Mouse (Mus musculus) hindbrain, embryonic 14.5 days (tissue): ENCODE data around the gene Pi4kb. TPM values are rescaled to one million over a fixed set of nuclear protein-coding genes. Genes with fewer than 3 reads are reported as not detected.
A peak's percentile ranks its signal among the peaks of the same experiment; 100 is the strongest.

Experiments used
- ATAC-seq: fragments of 200-750 bp; cut with Nextera tagmentation; 2 replicates; pipeline ENCODE4 v1.8.0; 2017; ENCODE audit warnings: moderate number of reproducible peaks, mild to moderate bottlenecking, moderate TSS enrichment, moderate library complexity; ENCODE audit not compliant: low FRiP score
- DNase-seq: peaks from one replicate; pipeline ENCODE4 v3.0.0-alpha.2; 2015; ENCODE audit warnings: low spot score
- H3K27ac ChIP-seq: fragments of 300-500 bp; sonication (generic); 2 replicates; pipeline ENCODE4 v1.5.1; 2014; ENCODE audit warnings: mild to moderate bottlenecking, moderate library complexity
- H3K27me3 ChIP-seq: fragments of 300-500 bp; sonication (generic); 2 replicates; pipeline ENCODE4 v1.6.1; 2014; ENCODE audit warnings: mild to moderate bottlenecking, low read length, mixed read lengths; ENCODE audit not compliant: control insufficient read depth, insufficient read depth
- H3K36me3 ChIP-seq: fragments of 300-500 bp; sonication (generic); replicated peaks from 2 replicates; pipeline ENCODE4 v1.6.1; 2014; ENCODE audit not compliant: control insufficient read depth, insufficient read depth
- H3K4me1 ChIP-seq: fragments of 300-500 bp; sonication (generic); replicated peaks from 2 replicates; pipeline ENCODE4 v1.6.1; 2014; ENCODE audit warnings: antibody characterized with exemption, low read length, mixed read lengths; ENCODE audit not compliant: control insufficient read depth, insufficient read depth
- H3K4me2 ChIP-seq: fragments of 300-500 bp; sonication (generic); replicated peaks from 2 replicates; pipeline ENCODE4 v1.6.1; 2014; ENCODE audit warnings: mild to moderate bottlenecking, moderate library complexity
- H3K4me3 ChIP-seq: fragments of 300-500 bp; sonication (generic); replicated peaks from 2 replicates; pipeline ENCODE4 v1.5.1; 2014; ENCODE audit warnings: mild to moderate bottlenecking, low read length
- H3K9ac ChIP-seq: fragments of 300-500 bp; sonication (generic); 2 replicates; pipeline ENCODE4 v1.6.1; 2014
- H3K9me3 ChIP-seq: fragments of 300-500 bp; sonication (generic); 2 replicates; pipeline ENCODE4 v1.6.1; 2016; ENCODE audit warnings: low read length; ENCODE audit not compliant: control insufficient read depth
- WGBS: fragments of 180-500 bp; shearing (Covaris S2); extraction: QIAGEN DNeasy Blood & Tissue Kit; methylation state at CpG from one replicate; pipeline ENCODE4 v1.1.7; 2014; 5-methylcytosine and 5-hydroxymethylcytosine counted together
- microRNA-seq: library from miRNA; unstranded; fragments of <30 nt; microRNA quantifications from one replicate; pipeline ENCODE4, GENCODE M21; 2016
- polyA plus RNA-seq: library from polyadenylated mRNA; unstranded; fragments of >200 nt; fragmentation: Nextera tagmentation; extraction: Ambion mirVana; gene quantifications from 2 replicates; pipeline ENCODE4 v1.2.1, GENCODE M21; 2014

Pi4kb gene
- polyA plus RNA-seq, 1 experiment from 2014 or later = 28.4 TPM

DNA sequence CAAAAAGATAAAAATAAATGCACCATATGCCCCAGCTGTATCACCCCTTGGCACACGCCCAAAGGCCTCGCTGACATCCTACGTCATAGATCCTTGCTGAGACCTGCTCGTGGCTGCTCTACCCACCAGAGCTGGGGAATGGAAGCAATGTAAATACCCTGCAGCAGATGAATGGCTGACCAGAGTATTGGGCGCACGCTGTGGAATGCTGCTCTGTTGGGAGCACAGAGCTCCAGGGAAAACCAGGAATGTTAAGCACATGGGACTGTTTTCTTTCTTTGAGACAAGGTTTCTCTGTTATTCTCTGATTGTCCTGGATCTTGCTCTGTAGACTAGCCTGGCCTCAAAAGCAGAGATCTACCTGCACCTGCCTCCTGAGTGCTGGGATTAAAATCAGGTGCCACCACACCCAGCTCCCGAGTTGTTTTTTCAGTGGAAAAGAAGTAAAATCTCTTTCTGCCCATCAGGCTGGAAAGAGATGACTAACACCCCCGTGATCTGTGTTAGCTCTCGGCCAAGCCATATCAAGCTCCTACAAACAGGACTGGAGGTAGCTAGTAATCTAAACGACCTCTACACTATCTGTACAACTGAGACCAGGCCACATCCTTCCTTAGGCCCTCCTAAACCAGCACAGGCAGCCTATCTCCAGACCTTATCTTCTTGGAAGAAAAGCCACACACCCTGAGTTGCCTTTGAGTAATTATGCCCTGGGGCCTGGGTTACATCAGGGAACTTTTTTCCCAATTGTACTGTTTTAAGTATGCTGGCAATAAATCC, 80.1 kb downstream of the Pi4kb start:
- DNase-seq (no peak), ATAC-seq (peak; percentile 21; the same call in 1 of the 2 replicates)
- no peaks in the 10 kb centered on the region for H3K9me3 ChIP-seq
- no peaks in the 10 kb centered on the region for H3K27me3 ChIP-seq
- WGBS = 50% methylated on average over 10 of the region's 10 CpGs
- H3K9ac ChIP-seq = no peak overlapping the region
- no peak overlapping the region for H3K4me3 ChIP-seq
- no peaks in the 10 kb centered on the region for H3K4me1 ChIP-seq
- no peak overlapping the region for H3K4me2 ChIP-seq
- no peak overlapping the region for H3K27ac ChIP-seq
- peaks cover 32% of the 10 kb centered on the region for H3K36me3 ChIP-seq

DNA sequence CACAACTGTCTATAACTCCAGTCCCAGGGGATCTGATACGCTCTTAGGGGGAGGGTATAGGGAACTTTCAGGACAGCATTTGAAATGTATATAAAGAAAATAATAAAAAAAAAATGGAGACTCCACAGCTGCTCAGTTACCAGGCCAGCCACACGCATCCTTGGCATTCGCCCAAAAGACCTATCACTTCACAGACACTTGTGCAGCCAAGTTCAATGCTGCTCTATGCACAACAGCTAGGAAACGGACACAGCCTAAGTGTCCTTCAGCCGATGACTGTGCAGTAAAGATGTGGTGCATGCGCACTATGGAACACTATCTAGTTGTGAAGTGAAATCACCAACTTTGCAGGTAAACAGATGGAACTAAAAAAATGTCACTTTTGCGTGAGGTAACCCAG, 81.7 kb downstream of the Pi4kb start:
- no peaks in the 10 kb centered on the region for H3K27me3 ChIP-seq
- no peak overlapping the region for H3K27ac ChIP-seq
- no peak overlapping the region for H3K4me3 ChIP-seq
- H3K9me3 ChIP-seq = no peaks in the 10 kb centered on the region
- no peaks in the 10 kb centered on the region for H3K4me1 ChIP-seq
- ATAC-seq (no peak), DNase-seq (no peak)
- no peak overlapping the region for H3K4me2 ChIP-seq
- no peak overlapping the region for H3K9ac ChIP-seq
- WGBS = 92% methylated on average over 7 of the region's 7 CpGs
- peaks cover 48% of the 10 kb centered on the region for H3K36me3 ChIP-seq

Small RNAs within 50 kb of the gene (microRNA-seq; reads per million reads assigned to microRNA genes)
- gene Mir7013 = 1.1 reads per million

Other genes starting within 250 kb of the Pi4kb start
- gene Cgn, start 188.2 kb upstream of the Pi4kb start, polyA plus RNA-seq = 8.8 and 9.8 TPM in 2 replicates
- gene Pogz, start 137.2 kb upstream of the Pi4kb start, polyA plus RNA-seq = 23.8 and 24.1 TPM in 2 replicates
- 380 and 393 TPM in 2 replicates for gene Psmb4, start 87.8 kb upstream of the Pi4kb start, polyA plus RNA-seq
- gene Selenbp1, start 41.7 kb upstream of the Pi4kb start, polyA plus RNA-seq = 9.9 and 12.9 TPM in 2 replicates
- gene Rfx5, start 20.7 kb upstream of the Pi4kb start, polyA plus RNA-seq = 7.4 and 8.9 TPM in 2 replicates
- 19.6 and 21.2 TPM in 2 replicates for gene Zfp687, start 40.7 kb downstream of the Pi4kb start, polyA plus RNA-seq
- gene Psmd4, start 67.9 kb downstream of the Pi4kb start, polyA plus RNA-seq = 238 and 248 TPM in 2 replicates
- gene Pip5k1a, start 132.2 kb downstream of the Pi4kb start, polyA plus RNA-seq = 9.9 and 12.7 TPM in 2 replicates
- gene Vps72, start 136.3 kb downstream of the Pi4kb start, polyA plus RNA-seq = 148 and 150 TPM in 2 replicates
- 0.61 and 1.7 TPM in 2 replicates for gene Tmod4, start 149.7 kb downstream of the Pi4kb start, polyA plus RNA-seq
- 71.4 and 82.4 TPM in 2 replicates for gene Scnm1, start 159.3 kb downstream of the Pi4kb start, polyA plus RNA-seq
- gene Lysmd1, start 159.4 kb downstream of the Pi4kb start, polyA plus RNA-seq = 34.0 and 35.7 TPM in 2 replicates
- gene Tnfaip8l2, start 167.6 kb downstream of the Pi4kb start, polyA plus RNA-seq = 2.3 and 2.7 TPM in 2 replicates
- gene Sema6c, start 185.7 kb downstream of the Pi4kb start, polyA plus RNA-seq = 35.8 and 36.5 TPM in 2 replicates
- gene Gabpb2, start 243.2 kb downstream of the Pi4kb start, polyA plus RNA-seq = 3.0 and 3.9 TPM in 2 replicates